Mouse (Mus musculus): ENCODE data around the gene Nupr1. TPM values are rescaled to one million over a fixed set of nuclear protein-coding genes. Genes with fewer than 3 reads are reported as not detected.

Nupr1 gene
- polyA plus RNA-seq, 1 experiment: 36.4 TPM

- TF ChIP-seq POLR2A (IDR thresholded peaks at IDR 0.05; ENCODE audit: low read depth, low read length) (no peak), CTCF (conservative IDR thresholded peaks at IDR 0.05; ENCODE audit: insufficient read depth, insufficient read length, low read depth, low read length) (no peak)
- 81% methylated on average over 10 of the region's 10 CpGs for WGBS
- DNase-seq: no peak
- H3K4me1 ChIP-seq (ENCODE audit: control insufficient read depth, insufficient read depth, low read length): no peaks in the 10 kb centered on the region
- no peak overlapping the region for H3K4me3 ChIP-seq (ENCODE audit: insufficient read depth, low read depth, low read length)
- no peaks in the 10 kb centered on the region for H3K36me3 ChIP-seq (ENCODE audit: control insufficient read depth, insufficient read depth, low read length)
- no peaks in the 10 kb centered on the region for H3K27me3 ChIP-seq (replicated peaks; ENCODE audit: control insufficient read depth, insufficient read depth, low read length)
- H3K27ac ChIP-seq (ENCODE audit: insufficient read depth, low read depth, low read length): no peak overlapping the region
Observed at GRCm38 (mm10) chr7:126619559-126620275, 10.9 kb downstream of the Nupr1 start.

DNA sequence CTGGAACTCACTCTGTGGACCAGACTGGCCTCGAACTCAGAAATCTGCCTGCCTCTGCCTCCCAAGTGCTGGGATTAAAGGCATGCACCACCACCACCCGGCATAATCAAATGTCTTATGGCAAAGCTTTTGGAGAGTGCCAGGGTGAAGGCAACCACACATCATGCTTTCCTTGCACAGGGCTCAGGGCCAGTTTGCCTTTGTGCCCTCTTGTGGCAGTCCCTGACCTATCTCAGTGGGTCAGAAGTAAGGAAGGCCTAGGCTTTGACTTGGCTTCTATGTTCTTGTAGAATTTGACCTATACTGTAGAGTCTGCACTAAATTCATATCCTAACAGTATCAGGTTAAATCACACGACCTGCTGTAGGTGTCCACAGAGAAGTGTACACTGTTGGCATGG lies 14.0 kb downstream of the Nupr1 start:
- Histone ChIP-seq H3K4me1 (ENCODE audit: control insufficient read depth, insufficient read depth, low read length) (no peaks in the 10 kb centered on the region), H3K4me3 (ENCODE audit: insufficient read depth, low read depth, low read length) (no peak overlapping the region), H3K27ac (ENCODE audit: insufficient read depth, low read depth, low read length) (no peak overlapping the region), H3K36me3 (ENCODE audit: control insufficient read depth, insufficient read depth, low read length) (no peaks in the 10 kb centered on the region), H3K27me3 (replicated peaks; ENCODE audit: control insufficient read depth, insufficient read depth, low read length) (no peaks in the 10 kb centered on the region)
- no peak for DNase-seq
- WGBS: 72% methylated on average over 3 of the region's 3 CpGs
- TF ChIP-seq CTCF (conservative IDR thresholded peaks at IDR 0.05; ENCODE audit: insufficient read depth, insufficient read length, low read depth, low read length): peak; percentile 26; the same call in 1 of the 2 replicates
- TF ChIP-seq POLR2A (IDR thresholded peaks at IDR 0.05; ENCODE audit: low read depth, low read length): no peak

DNA sequence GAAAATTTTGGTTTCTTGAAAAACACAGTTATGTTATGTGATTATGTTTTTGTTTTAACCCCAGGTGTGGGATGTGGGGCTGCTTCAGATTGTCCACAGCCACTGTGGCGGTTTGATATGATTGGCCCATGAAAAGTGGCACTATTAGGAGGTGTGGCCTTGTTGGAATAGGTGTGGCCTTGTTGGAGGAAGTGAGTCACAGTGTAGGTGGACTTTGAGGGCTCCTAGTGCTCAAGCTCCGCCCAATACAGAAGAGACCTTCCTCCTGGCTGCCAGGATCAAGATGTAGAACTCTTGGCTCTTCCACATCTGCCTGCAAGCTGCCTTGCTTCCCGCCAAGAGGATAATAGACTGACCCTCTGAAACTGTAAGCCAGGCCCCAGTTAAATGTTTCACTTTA lies 17.9 kb downstream of the Nupr1 start:
- no peak overlapping the region for H3K27ac ChIP-seq (ENCODE audit: insufficient read depth, low read depth, low read length)
- 80% methylated on average over 3 of the region's 3 CpGs for WGBS
- TF ChIP-seq POLR2A (IDR thresholded peaks at IDR 0.05; ENCODE audit: low read depth, low read length) (no peak), CTCF (conservative IDR thresholded peaks at IDR 0.05; ENCODE audit: insufficient read depth, insufficient read length, low read depth, low read length) (no peak)
- H3K4me1 ChIP-seq (ENCODE audit: control insufficient read depth, insufficient read depth, low read length): no peaks in the 10 kb centered on the region
- H3K4me3 ChIP-seq (ENCODE audit: insufficient read depth, low read depth, low read length): no peak overlapping the region
- H3K27me3 ChIP-seq (replicated peaks; ENCODE audit: control insufficient read depth, insufficient read depth, low read length): no peaks in the 10 kb centered on the region
- H3K36me3 ChIP-seq (ENCODE audit: control insufficient read depth, insufficient read depth, low read length): no peaks in the 10 kb centered on the region
- no peak for DNase-seq

DNA sequence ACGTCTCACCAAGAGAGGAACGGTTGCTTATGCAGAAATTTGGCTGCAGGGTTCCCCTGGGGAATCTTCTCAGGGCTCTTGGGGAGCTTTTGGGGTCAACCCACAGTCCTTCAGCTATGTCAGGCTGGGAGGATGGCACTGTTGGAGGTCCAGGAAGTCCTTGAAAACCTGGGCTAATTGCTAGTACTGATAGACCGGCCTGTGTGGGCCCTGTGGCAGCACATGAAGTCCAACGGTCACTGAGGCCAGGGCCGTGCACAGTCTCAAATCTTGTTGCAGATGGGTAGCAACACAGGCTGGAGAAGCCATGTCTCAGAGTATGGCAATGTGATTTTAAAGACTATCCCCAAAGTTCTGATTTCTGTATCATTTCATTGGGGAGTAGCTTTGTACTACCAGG lies 22.9 kb downstream of the Nupr1 start:
- WGBS: 85% methylated on average over 5 of the region's 5 CpGs
- H3K27ac ChIP-seq (ENCODE audit: insufficient read depth, low read depth, low read length): no peak overlapping the region
- TF ChIP-seq CTCF (conservative IDR thresholded peaks at IDR 0.05; ENCODE audit: insufficient read depth, insufficient read length, low read depth, low read length) (no peak), POLR2A (IDR thresholded peaks at IDR 0.05; ENCODE audit: low read depth, low read length) (no peak)
- no peak for DNase-seq
- no peaks in the 10 kb centered on the region for H3K27me3 ChIP-seq (replicated peaks; ENCODE audit: control insufficient read depth, insufficient read depth, low read length)
- no peaks in the 10 kb centered on the region for H3K4me1 ChIP-seq (ENCODE audit: control insufficient read depth, insufficient read depth, low read length)
- H3K4me3 ChIP-seq (ENCODE audit: insufficient read depth, low read depth, low read length): no peak overlapping the region
- H3K36me3 ChIP-seq (ENCODE audit: control insufficient read depth, insufficient read depth, low read length): no peaks in the 10 kb centered on the region

DNA sequence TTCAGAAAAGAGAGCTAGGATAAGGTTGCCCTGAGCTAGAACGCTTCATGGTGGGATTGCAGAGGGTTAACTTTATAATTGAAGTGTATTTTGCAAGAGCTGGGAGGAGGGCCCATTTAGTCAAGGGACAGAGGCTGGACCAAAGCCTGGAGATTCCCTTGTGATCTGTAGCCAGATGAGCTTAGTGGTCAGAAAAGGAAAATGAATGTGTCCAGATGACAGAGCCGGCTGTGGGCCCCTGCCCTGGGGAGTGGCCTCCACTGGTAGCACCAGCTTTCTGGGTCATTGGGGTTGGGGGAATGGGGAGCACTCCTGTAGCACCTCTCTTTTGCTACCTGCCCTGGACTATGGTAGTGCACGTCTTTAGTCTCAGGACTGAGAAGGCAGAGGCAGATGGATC lies 23.6 kb downstream of the Nupr1 start:
- no peaks in the 10 kb centered on the region for H3K27me3 ChIP-seq (replicated peaks; ENCODE audit: control insufficient read depth, insufficient read depth, low read length)
- no peaks in the 10 kb centered on the region for H3K36me3 ChIP-seq (ENCODE audit: control insufficient read depth, insufficient read depth, low read length)
- WGBS: 87% methylated on average over 3 of the region's 3 CpGs
- H3K4me3 ChIP-seq (ENCODE audit: insufficient read depth, low read depth, low read length): no peak overlapping the region
- H3K27ac ChIP-seq (ENCODE audit: insufficient read depth, low read depth, low read length): no peak overlapping the region
- DNase-seq: peak; percentile 48
- TF ChIP-seq POLR2A (IDR thresholded peaks at IDR 0.05; ENCODE audit: low read depth, low read length): no peak
- TF ChIP-seq CTCF (conservative IDR thresholded peaks at IDR 0.05; ENCODE audit: insufficient read depth, insufficient read length, low read depth, low read length): no peak
- H3K4me1 ChIP-seq (ENCODE audit: control insufficient read depth, insufficient read depth, low read length): no peaks in the 10 kb centered on the region

GRCm38 (mm10) chr7:126606611-126607010 lies 24.1 kb downstream of the Nupr1 start:
- H3K36me3 ChIP-seq (ENCODE audit: control insufficient read depth, insufficient read depth, low read length): no peaks in the 10 kb centered on the region
- no peak overlapping the region for H3K4me3 ChIP-seq (ENCODE audit: insufficient read depth, low read depth, low read length)
- DNase-seq: no peak
- no peak for TF ChIP-seq CTCF (conservative IDR thresholded peaks at IDR 0.05; ENCODE audit: insufficient read depth, insufficient read length, low read depth, low read length)
- TF ChIP-seq POLR2A (IDR thresholded peaks at IDR 0.05; ENCODE audit: low read depth, low read length): no peak
- no peaks in the 10 kb centered on the region for H3K4me1 ChIP-seq (ENCODE audit: control insufficient read depth, insufficient read depth, low read length)
- 68% methylated on average over 5 of the region's 5 CpGs for WGBS
- no peak overlapping the region for H3K27ac ChIP-seq (ENCODE audit: insufficient read depth, low read depth, low read length)
- H3K27me3 ChIP-seq (replicated peaks; ENCODE audit: control insufficient read depth, insufficient read depth, low read length): no peaks in the 10 kb centered on the region

GRCm38 (mm10) chr7:126602650-126603049 lies 28.0 kb downstream of the Nupr1 start:
- Histone ChIP-seq H3K27ac (ENCODE audit: insufficient read depth, low read depth, low read length) (no peak overlapping the region), H3K4me1 (ENCODE audit: control insufficient read depth, insufficient read depth, low read length) (no peaks in the 10 kb centered on the region), H3K27me3 (replicated peaks; ENCODE audit: control insufficient read depth, insufficient read depth, low read length) (no peaks in the 10 kb centered on the region), H3K36me3 (ENCODE audit: control insufficient read depth, insufficient read depth, low read length) (no peaks in the 10 kb centered on the region), H3K4me3 (ENCODE audit: insufficient read depth, low read depth, low read length) (no peak overlapping the region)
- TF ChIP-seq POLR2A (IDR thresholded peaks at IDR 0.05; ENCODE audit: low read depth, low read length) (no peak), CTCF (conservative IDR thresholded peaks at IDR 0.05; ENCODE audit: insufficient read depth, insufficient read length, low read depth, low read length) (no peak)
- DNase-seq: no peak
- whole genome bisulfite sequencing: 88% methylated on average over 3 of the region's 3 CpGs

Data from kidney, adult 2 months (tissue).